Mouse (Mus musculus): ENCODE results near the gene Atg4a-ps. TPM values are rescaled to one million over a fixed set of nuclear protein-coding genes. Genes with fewer than 3 reads are reported as not detected.

Gene Atg4a-ps
- polyA plus RNA-seq, 1 experiment from 2014 or later: 0.13 TPM

DNA sequence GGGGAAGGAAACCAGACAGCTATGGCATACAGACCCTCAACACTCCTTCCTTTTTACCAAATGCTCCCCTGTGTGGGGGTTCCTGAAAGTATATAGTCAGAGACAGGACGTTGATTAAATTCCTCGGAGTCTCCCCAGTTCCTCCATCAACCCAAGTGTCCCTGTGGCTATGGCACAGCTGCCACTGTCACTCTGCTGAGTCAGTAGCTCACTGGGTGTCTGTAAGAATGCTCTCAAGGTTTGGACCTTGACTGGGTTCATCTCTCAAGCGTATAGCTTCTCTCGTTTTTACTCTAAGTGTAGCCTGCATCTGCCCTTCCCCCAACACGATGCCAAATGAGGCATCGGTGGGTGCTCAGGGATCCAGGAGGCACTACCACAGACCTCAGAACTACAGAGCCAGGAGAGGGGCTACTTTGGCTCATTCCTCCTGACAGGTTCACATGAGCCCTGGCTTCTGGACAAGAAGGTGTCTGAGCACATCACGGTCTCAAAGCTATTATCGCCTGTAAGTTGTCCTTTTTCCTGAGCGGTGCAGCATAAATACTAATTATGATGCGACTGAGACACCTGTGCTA lies 21.9 kb downstream of the Atg4a-ps start:
- Histone ChIP-seq H3K4me2 (ENCODE audit: low read depth) (no peak overlapping the region), H3K36me3 (ENCODE audit: control insufficient read depth, insufficient read depth, low read length) (no peaks in the 10 kb centered on the region), H3K9ac (ENCODE audit: low read length) (no peak overlapping the region), H3K27me3 (ENCODE audit: control insufficient read depth, insufficient read depth, low read length) (no peaks in the 10 kb centered on the region), H3K9me3 (ENCODE audit: control insufficient read depth, low read length) (no peaks in the 10 kb centered on the region), H3K27ac (ENCODE audit: low read depth, low read length) (no peak overlapping the region), H3K4me1 (ENCODE audit: control insufficient read depth, insufficient read depth, low read length) (no peaks in the 10 kb centered on the region), H3K4me3 (ENCODE audit: low read depth, low read length) (no peak overlapping the region)
- WGBS: 94% methylated on average over 10 of the region's 10 CpGs
- DNase-seq (ENCODE audit: low spot score): no peak
- no peak for ATAC-seq (ENCODE audit: insufficient read depth, low FRiP score, low TSS enrichment)

DNA sequence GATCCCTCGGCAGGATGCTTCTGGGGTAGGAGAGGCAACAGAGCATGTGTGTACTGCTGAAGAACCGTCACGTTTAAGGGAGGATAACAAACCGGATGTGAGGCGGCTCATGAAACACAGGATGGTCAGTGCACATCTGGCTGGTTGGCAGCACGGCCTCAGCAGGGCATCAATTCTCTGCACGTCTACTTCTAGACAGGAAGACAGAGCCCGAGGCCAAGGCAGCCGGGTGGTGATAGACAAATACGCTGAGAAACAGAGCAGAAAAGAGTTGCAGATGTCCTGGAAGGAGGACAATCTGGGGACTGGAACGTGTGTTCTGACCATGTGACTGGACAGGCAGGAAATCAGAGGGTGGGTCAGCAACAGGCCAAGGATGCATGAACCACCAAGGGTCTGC lies 25.8 kb downstream of the Atg4a-ps start:
- 62% methylated on average over 11 of the region's 11 CpGs for WGBS

DNA sequence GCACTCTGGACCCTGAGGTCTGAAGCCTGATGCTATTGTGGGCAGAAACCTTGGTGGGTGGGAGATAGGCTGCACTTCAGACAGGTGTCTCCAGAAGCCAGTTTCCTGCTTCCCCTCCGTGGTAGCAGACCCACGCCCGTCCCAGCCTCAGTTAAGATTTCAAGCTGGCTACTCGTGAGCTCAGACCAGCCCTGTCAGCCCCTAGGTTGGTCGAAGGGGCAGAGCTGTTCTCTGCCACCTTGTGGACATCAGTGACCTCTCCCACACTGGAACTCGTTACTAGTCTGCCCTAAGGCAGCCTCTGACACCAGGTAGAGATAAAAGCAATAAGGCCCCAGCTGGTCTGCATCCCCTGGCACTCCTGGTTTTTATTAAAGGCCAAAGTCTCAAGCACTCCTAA lies 28.9 kb downstream of the Atg4a-ps start:
- H3K27ac ChIP-seq (ENCODE audit: low read depth, low read length): no peak overlapping the region
- DNase-seq (ENCODE audit: low spot score): no peak
- H3K9ac ChIP-seq (ENCODE audit: low read length): no peak overlapping the region
- H3K36me3 ChIP-seq (ENCODE audit: control insufficient read depth, insufficient read depth, low read length): no peaks in the 10 kb centered on the region
- no peaks in the 10 kb centered on the region for H3K27me3 ChIP-seq (ENCODE audit: control insufficient read depth, insufficient read depth, low read length)
- ATAC-seq (ENCODE audit: insufficient read depth, low FRiP score, low TSS enrichment): no peak
- no peak overlapping the region for H3K4me3 ChIP-seq (ENCODE audit: low read depth, low read length)
- H3K4me1 ChIP-seq (ENCODE audit: control insufficient read depth, insufficient read depth, low read length): no peaks in the 10 kb centered on the region
- 38% methylated on average over 6 of the region's 6 CpGs for WGBS
- H3K9me3 ChIP-seq (ENCODE audit: control insufficient read depth, low read length): no peaks in the 10 kb centered on the region
- H3K4me2 ChIP-seq (ENCODE audit: low read depth): no peak overlapping the region

More for the DNA sequence above, 25.8 kb downstream of the Atg4a-ps start:
- H3K4me3 ChIP-seq (ENCODE audit: low read depth, low read length): no peak overlapping the region
- ATAC-seq (ENCODE audit: insufficient read depth, low FRiP score, low TSS enrichment): no peak
- H3K27me3 ChIP-seq (ENCODE audit: control insufficient read depth, insufficient read depth, low read length): no peaks in the 10 kb centered on the region
- H3K4me1 ChIP-seq (ENCODE audit: control insufficient read depth, insufficient read depth, low read length): no peaks in the 10 kb centered on the region
- no peak overlapping the region for H3K4me2 ChIP-seq (ENCODE audit: low read depth)
- H3K9me3 ChIP-seq (ENCODE audit: control insufficient read depth, low read length): no peaks in the 10 kb centered on the region
- H3K27ac ChIP-seq (ENCODE audit: low read depth, low read length): no peak overlapping the region
- H3K9ac ChIP-seq (ENCODE audit: low read length): no peak overlapping the region
- no peak for DNase-seq (ENCODE audit: low spot score)
- no peaks in the 10 kb centered on the region for H3K36me3 ChIP-seq (ENCODE audit: control insufficient read depth, insufficient read depth, low read length)

DNA sequence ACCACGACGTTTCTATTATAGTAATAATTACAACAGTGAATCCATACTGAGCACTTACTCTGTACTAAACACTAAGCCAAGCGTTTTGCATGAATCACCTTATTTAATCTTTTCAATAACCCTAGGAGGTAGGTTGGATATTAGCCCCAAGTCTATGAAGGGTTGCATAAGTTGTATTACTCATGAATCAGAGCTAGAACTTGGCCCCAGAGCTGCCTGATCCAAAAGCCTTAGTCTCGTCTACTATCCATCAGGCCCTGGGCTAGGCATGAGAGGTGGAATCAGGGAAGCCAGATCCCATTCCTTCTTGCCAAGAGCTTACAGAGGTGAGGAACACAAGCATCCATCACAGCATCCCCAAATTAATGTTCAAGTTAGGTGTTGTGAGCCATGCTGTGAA lies 30.2 kb downstream of the Atg4a-ps start:
- Histone ChIP-seq H3K27ac (ENCODE audit: low read depth, low read length) (no peak overlapping the region), H3K4me2 (ENCODE audit: low read depth) (no peak overlapping the region), H3K4me3 (ENCODE audit: low read depth, low read length) (no peak overlapping the region), H3K9me3 (ENCODE audit: control insufficient read depth, low read length) (no peaks in the 10 kb centered on the region), H3K4me1 (ENCODE audit: control insufficient read depth, insufficient read depth, low read length) (no peaks in the 10 kb centered on the region), H3K9ac (ENCODE audit: low read length) (no peak overlapping the region), H3K27me3 (ENCODE audit: control insufficient read depth, insufficient read depth, low read length) (no peaks in the 10 kb centered on the region), H3K36me3 (ENCODE audit: control insufficient read depth, insufficient read depth, low read length) (no peaks in the 10 kb centered on the region)
- DNase-seq (ENCODE audit: low spot score) (no peak), ATAC-seq (ENCODE audit: insufficient read depth, low FRiP score, low TSS enrichment) (no peak)
- WGBS: 84% methylated on average over 4 of the region's 4 CpGs

DNA sequence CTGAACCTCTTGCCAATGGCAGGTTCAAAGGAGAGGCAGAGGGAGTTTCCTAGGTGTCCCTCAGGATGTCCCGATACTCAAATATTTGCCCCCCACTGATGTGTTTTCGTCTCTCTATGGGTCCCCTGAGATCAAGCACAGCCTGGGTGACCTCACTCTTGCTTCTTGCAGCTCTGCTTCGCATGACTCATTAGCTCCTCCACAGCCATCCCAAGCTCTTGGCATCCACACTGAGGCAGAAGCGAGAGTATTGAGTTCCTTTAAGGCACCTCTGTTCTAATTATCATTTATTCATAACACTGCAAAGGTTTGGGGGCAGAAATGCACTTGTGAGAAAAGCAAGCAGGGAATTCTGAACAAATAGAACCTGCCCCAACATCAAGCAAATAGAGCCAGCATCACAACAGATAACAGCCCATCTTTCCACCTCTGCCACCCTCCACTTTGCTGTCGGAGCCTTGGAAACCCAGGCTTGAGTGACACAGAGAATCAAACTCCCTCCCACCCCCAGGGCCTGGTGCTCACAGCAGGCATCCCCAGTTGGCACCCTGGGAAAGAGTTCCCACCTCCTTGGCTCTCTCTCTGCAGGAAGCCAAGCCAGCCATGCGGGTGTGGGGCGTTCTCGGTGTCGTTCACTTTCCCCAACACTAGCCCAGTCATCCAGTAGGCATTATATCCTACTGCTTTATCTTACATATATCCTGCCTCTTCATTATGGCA lies 33.1 kb downstream of the Atg4a-ps start:
- Histone ChIP-seq H3K9me3 (ENCODE audit: control insufficient read depth, low read length) (no peaks in the 10 kb centered on the region), H3K36me3 (ENCODE audit: control insufficient read depth, insufficient read depth, low read length) (no peaks in the 10 kb centered on the region), H3K4me1 (ENCODE audit: control insufficient read depth, insufficient read depth, low read length) (no peaks in the 10 kb centered on the region), H3K9ac (ENCODE audit: low read length) (no peak overlapping the region), H3K4me2 (ENCODE audit: low read depth) (no peak overlapping the region), H3K4me3 (ENCODE audit: low read depth, low read length) (no peak overlapping the region), H3K27ac (ENCODE audit: low read depth, low read length) (no peak overlapping the region), H3K27me3 (ENCODE audit: control insufficient read depth, insufficient read depth, low read length) (no peaks in the 10 kb centered on the region)
- no peak for ATAC-seq (ENCODE audit: insufficient read depth, low FRiP score, low TSS enrichment)
- WGBS: 77% methylated on average over 9 of the region's 9 CpGs
- no peak for DNase-seq (ENCODE audit: low spot score)

DNA sequence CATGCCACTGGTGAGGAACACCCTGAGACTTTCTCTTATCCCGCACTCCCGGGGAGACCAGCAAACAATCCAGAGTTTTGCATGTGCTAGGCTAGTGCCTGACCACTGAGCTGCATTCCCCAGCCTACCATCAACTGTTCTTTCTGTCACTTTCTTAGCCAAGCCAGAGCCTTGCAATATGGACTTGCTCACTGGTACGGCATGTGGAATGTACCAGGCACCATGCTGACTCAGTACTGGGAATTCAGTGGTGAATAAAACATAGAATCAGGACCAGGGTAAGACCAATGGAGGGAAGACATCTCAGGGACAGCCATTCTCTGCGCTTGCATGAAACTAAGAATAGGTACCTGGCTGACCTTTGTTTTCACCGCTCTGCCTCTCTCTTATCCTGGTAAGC lies 35.6 kb downstream of the Atg4a-ps start:
- Histone ChIP-seq H3K9me3 (ENCODE audit: control insufficient read depth, low read length) (no peaks in the 10 kb centered on the region), H3K9ac (ENCODE audit: low read length) (no peak overlapping the region), H3K4me3 (ENCODE audit: low read depth, low read length) (no peak overlapping the region), H3K4me2 (ENCODE audit: low read depth) (no peak overlapping the region), H3K36me3 (ENCODE audit: control insufficient read depth, insufficient read depth, low read length) (no peaks in the 10 kb centered on the region), H3K27me3 (ENCODE audit: control insufficient read depth, insufficient read depth, low read length) (no peaks in the 10 kb centered on the region), H3K4me1 (ENCODE audit: control insufficient read depth, insufficient read depth, low read length) (no peaks in the 10 kb centered on the region), H3K27ac (ENCODE audit: low read depth, low read length) (no peak overlapping the region)
- no peak for DNase-seq (ENCODE audit: low spot score)
- WGBS: 94% methylated on average over 5 of the region's 5 CpGs
- ATAC-seq (ENCODE audit: insufficient read depth, low FRiP score, low TSS enrichment): no peak

DNA sequence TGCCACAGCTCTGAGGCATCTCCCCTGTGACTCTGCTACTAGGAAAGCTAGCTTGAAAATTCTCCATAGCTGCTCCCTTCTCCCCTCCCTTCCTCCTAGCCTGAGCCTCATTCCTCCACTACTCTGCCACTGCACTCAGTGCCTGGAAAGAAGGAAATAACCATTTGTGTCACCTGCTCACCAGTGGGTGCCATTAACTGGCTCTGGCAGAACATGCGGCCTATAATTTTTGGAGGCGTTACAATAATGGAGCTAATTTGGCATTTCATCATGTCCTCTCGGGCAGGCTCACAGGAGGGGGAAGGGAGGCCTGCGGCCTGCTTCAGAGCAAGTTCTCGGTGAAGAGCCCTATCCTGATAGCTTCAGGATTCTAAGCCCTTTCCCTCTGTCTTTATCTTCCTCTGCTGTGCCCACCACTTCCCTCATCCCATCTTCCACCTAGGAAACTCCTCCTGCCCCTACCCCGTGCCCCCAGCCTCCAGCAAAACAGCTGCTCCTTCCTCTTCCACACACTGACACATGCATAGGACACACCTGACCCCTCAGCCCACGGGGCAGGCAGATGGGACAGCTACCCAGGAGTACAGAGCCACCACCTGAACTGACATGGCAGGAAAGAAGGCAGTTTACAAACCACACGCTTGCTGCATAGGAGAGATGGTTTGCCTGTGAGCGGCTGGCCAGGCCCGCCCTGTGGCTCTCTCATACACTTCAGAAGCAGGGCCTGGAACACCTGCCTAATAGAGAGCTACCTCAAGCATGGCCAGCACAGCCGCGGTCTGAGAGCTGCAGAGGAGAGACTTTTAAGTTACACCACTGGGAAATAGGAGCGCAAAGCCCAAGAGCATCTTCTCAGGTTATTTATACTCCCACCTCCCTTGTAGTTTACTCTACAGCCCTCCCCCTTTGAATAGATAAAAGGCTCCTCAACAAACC lies 38.9 kb downstream of the Atg4a-ps start:
- Histone ChIP-seq H3K36me3 (ENCODE audit: control insufficient read depth, insufficient read depth, low read length) (no peaks in the 10 kb centered on the region), H3K27me3 (ENCODE audit: control insufficient read depth, insufficient read depth, low read length) (no peaks in the 10 kb centered on the region), H3K9me3 (ENCODE audit: control insufficient read depth, low read length) (no peaks in the 10 kb centered on the region), H3K4me3 (ENCODE audit: low read depth, low read length) (no peak overlapping the region), H3K4me2 (ENCODE audit: low read depth) (no peak overlapping the region), H3K9ac (ENCODE audit: low read length) (no peak overlapping the region), H3K27ac (ENCODE audit: low read depth, low read length) (no peak overlapping the region), H3K4me1 (ENCODE audit: control insufficient read depth, insufficient read depth, low read length) (no peaks in the 10 kb centered on the region)
- DNase-seq (ENCODE audit: low spot score) (no peak), ATAC-seq (ENCODE audit: insufficient read depth, low FRiP score, low TSS enrichment) (no peak)
- WGBS: 82% methylated on average over 13 of the region's 13 CpGs

DNA sequence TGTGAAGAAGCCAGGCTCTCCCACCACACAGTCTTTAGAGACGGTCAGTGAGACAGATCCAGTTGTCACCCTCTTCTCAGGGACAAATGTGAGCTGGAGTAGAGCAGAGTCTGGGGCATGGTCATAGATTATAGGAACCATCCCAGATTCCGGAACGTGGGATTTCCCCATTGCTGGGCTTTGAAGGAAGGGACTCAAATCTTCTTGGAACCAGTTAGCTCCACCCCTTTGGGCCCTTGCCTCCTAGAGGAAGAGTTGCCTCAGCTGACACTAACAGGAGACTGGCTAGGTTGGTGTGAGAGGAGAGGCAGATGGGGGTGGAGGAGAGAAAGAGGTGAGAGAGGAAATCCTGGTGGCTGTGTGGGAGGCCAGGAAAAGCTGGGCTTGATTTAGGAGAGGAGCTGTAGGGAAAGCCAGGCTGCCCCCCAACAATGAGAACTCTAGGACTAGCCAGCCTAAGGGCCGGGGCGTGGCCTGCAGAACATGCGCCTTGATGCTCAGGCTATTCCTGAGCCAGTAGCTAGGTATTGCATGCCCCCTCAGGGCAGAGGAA lies 39.7 kb downstream of the Atg4a-ps start:
- H3K36me3 ChIP-seq (ENCODE audit: control insufficient read depth, insufficient read depth, low read length): no peaks in the 10 kb centered on the region
- WGBS: 85% methylated on average over 6 of the region's 6 CpGs
- ATAC-seq (ENCODE audit: insufficient read depth, low FRiP score, low TSS enrichment): no peak

More for the DNA sequence above, 39.7 kb downstream of the Atg4a-ps start:
- no peak for DNase-seq (ENCODE audit: low spot score)
- Histone ChIP-seq H3K4me3 (ENCODE audit: low read depth, low read length) (no peak overlapping the region), H3K4me1 (ENCODE audit: control insufficient read depth, insufficient read depth, low read length) (no peaks in the 10 kb centered on the region), H3K9ac (ENCODE audit: low read length) (no peak overlapping the region), H3K27ac (ENCODE audit: low read depth, low read length) (no peak overlapping the region), H3K9me3 (ENCODE audit: control insufficient read depth, low read length) (no peaks in the 10 kb centered on the region), H3K4me2 (ENCODE audit: low read depth) (no peak overlapping the region), H3K27me3 (ENCODE audit: control insufficient read depth, insufficient read depth, low read length) (no peaks in the 10 kb centered on the region)
